Mouse (Mus musculus): Measurements from ENCODE around the gene Necap1.

The Necap1 gene

DNA sequence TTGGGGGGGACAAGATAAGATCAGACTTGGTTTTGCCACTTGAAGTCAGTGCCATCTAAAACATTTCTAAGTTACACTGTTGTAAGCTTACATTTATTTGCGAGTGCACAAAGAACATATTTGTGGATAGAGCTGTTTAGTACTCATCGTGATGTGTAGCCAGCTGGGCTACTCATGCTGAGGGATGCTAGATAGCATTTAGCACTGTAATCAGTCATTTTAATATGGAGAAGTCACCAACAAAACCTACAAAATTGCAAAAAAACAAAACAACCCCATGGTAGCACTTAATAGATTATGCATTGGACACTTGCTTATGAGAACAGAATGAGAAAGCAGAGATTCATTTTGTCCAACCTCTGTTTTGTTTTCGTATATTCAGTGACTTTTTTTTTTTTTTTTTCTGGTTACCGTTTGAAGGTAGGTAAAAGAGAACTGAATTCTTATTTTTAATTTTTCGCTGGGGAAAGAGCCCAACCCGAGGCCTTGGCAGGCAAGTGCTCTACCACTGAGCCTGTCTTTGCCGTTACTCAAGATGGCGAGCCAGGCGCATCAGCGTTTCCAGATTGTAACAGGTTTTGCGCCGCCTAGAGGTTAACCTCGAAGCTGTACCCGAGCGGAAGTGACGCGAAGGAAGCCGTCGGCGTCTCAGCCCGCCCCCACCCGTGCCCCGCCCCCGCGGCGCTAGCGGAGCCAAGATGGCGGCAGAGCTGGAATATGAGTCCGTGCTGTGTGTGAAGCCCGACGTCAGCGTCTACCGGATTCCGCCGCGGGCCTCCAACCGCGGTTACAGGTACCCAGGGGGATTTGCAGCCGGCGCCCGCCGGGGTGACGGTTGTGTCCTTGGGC lies at the start of gene Necap1:
Gene Necap1, plus strand, starts transcription at position 604 of the 849 bp plus-strand sequence.
- peak; percentile 96 for DNase-seq

GRCm38 (mm10) chr6:122825166-122825565 lies 49.1 kb upstream of the Necap1 start:
- DNase-seq = no peak

DNA sequence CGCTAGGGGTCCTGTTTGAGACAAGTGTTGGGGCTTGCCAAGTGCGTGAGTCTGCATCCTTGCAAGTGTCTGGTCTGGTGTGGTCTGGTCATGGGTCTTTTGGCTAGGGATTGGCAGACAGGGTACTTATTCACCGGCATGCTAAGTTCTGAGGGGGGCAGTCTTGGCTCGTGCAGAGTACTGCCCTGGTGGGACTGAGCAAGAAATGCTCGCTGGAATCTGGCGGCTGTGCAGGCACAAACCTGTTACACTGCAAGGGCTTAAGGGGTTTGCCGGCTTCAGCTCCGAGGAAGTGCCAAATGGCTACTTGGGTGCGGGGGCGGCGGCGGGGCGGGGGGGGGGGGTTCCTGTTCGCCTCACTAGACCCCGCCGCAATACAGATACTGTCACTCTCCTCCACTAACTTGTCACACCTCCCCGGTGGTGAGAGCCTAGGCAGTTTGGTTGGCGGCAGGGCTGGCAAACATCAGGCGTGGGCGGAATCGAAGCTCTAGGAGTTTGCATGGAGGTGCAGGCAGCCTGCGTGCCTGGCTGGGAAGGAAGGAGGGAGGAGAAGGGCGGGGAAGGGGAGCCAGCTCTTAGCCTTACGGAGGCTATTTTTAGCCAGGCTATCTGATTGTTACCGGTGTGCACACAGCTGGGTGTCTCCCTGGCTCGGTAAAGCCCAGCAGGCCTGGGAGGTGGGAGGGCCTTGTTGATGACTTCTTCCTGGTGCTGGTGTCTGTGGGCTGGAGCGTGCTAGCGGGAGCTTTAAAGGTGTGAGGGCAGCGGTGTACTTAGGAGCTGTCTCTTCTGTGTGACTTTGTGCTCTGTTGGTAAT lies 48.1 kb upstream of the Necap1 start:
- DNase-seq = peak; percentile 77

DNA sequence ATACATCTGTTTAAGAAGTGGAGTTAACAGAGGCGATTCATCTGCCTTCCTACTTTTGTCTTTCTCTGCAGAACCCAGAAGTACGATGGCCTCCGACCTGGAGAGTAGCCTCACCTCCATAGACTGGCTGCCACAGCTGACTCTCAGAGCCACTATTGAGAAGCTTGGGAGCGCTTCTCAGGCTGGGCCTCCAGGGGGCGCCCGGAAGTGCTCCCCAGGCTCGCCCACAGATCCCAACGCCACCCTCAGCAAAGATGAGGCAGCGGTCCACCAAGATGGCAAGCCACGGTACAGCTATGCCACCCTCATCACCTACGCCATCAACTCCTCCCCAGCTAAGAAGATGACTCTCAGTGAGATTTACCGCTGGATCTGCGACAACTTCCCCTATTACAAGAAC lies 46.2 kb upstream of the Necap1 start:
- no peak for DNase-seq

- no peak for DNase-seq
Observed at GRCm38 (mm10) chr6:122832880-122833279, 41.4 kb upstream of the Necap1 start.

GRCm38 (mm10) chr6:122834365-122834764 lies 39.9 kb upstream of the Necap1 start:
- no peak for DNase-seq

GRCm38 (mm10) chr6:122836974-122837373 lies 37.3 kb upstream of the Necap1 start:
- DNase-seq = no peak

DNA sequence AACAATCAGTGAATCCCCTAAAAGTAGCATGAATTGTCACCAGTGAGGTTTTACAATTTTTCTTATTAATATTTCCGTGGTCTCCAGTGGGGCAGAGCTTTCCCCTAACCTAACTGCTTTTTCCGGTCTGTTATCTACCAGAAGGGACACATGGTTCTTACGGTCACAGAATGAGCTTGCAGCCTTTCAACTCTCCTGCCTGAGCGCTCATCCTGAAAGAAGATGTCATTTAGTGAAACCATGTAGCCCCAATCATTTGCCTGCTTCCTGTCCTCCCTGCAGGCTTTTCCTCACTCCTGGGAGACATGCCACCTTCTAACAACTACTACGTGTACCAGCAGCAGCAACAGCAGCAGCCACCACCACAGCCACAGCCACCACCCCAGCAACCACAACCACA lies 36.7 kb upstream of the Necap1 start:
- DNase-seq = no peak

GRCm38 (mm10) chr6:122843759-122844158 lies 30.5 kb upstream of the Necap1 start:
- no peak for DNase-seq

GRCm38 (mm10) chr6:122852696-122853095 lies 21.6 kb upstream of the Necap1 start:
- no peak for DNase-seq

DNA sequence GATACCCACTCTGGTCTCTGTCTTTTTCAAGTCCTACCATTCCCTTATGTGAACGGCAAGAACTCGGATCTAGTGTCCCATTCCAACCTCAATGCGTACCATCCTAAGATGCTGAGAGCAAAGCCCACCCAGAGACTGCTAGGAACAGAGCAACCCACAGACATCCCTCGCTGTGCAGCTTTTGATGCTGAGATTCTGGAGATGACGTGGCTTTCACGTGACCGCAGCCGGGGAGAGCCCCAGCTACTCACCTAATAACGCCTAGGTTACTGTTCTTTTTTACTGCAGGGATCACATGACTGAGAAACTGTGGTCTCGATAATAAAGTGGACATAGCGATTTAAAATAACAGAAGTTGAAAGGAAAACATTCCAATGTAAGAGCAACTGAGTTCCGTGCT lies 19.7 kb upstream of the Necap1 start:
- DNase-seq = no peak

- no peak for DNase-seq
Observed at GRCm38 (mm10) chr6:122855955-122856354, 18.3 kb upstream of the Necap1 start, which contains the start of gene C3ar1. TSS of gene C3ar1 (minus strand) at chr6:122856161.

- DNase-seq = no peak
Observed at GRCm38 (mm10) chr6:122862434-122862833, 11.8 kb upstream of the Necap1 start.

DNA sequence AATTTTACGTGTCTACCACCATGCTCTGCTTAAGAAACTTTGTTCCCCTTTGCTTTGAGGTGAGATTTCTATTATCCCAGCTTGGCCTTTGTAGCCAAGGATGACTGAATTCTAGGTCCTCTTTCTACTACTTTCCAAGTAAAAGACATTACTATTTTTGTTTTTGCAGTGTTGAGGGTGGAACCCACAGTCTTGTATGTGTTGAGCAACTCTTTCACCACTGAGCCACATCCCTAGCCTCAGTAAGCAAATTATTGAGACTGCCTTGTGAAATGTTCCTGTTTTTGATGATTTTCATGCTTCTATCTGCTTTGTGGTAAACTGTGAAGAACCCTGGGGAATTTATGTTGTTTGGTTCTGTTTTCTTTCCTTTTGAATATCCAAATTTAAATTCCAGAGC lies 11.4 kb upstream of the Necap1 start:
- DNase-seq = no peak

DNA sequence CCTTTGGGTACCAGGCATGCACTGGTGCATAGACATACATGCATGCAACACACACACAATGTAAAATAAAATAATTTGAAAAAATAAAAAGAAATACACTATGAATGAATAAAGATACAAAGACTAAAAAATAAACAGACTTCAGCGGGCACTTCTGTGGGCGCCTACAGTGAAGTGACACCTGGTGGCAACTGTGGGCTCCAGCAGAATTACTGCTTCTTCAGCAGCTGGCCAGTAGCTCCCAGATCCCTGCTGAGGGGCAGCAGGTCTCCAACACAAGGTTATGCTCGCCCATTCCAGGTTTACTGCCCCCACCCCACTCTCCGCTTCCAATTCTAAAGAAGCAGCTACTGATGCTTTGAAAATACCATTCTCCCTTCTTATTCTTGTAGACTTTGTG lies 6.4 kb upstream of the Necap1 start:
- DNase-seq = no peak

- DNase-seq = no peak
Observed at GRCm38 (mm10) chr6:122869846-122870245, 4.4 kb upstream of the Necap1 start.

DNA sequence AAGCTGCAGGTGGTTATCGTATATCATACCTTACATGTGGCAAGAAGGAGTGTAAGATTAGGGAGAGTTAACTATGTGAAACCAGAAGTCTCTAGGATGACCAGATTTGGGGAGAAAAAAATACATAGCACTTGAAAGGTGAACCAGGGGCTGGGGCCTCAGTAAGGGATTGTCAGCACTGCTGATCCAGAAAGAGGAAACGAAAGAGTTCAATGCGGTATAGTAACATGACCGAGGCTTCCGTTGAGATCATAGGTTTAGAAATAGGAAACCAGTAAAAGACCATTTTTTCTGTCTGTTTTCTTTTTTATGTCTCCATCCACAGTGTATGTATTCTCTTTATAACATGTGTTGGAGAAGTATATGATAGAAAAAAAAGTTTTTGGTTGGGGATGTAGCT lies 1.5 kb upstream of the Necap1 start:
- no peak for DNase-seq

DNA sequence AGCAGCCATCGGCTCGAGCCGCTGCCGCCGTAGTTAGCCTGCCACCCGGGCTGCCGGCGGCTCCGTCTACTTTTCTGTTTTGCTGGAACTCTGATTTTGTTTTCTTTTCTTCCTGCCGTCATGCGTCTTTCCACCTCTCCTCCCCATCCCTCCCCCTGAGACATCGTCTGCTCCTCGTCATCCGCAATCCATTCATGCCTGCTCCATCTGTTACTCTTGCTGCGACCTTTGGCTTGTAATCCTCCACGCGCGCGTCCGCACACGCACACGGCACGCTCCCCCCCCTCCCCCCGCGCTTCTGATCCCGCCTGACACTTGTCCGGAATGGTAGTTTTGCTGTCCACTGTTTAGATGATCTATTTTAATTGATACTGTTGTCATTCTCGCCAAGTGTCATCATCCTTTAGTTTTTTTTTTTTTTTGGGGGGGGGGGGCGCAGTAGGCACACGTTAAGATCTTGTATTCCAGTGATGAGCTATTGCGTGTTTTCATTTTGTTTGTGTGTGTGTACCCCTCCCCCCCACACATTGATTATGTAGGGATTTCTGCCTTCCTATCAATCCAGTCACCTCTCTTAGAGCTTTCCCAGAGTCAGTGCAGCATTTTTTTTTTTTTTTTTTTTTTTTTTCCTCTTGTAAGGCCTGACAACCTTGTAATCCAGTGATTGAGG lies 581 bp downstream of the Necap1 start:
- DNase-seq = no peak

- DNase-seq = no peak
Observed at GRCm38 (mm10) chr6:122879141-122879735, 5.0 kb downstream of the Necap1 start.

DNA sequence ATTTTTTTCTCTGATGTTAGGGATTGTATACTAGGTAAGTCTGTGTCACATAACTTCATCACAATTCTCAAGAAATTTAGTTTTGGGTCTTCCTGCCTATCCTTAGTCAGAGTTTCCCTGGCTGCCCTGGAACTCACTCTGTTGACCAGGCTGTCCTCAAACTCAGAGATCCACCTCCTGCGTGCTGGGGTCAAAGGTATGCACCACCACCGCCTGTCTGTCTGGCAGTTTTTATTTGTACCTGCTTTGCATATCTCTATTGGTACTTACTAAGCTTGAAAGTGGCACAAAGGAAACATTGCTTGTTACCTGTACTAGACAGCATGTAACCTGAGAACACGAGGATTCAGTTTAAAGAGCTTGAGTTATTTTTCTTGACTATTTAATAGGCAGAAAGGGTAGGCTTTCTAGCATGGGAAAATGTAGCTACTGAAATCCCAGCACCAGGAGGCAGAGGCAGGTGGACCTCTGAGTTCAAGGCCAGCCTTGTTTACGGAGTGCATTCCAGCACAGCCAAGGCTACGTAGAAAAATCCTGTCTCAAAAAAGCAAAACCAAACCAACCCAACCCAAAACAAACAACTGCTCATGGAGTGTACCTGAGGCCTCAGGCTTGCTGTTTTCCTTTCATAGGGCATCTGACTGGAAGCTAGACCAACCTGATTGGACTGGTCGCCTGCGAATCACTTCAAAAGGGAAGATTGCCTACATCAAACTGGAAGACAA lies 5.7 kb downstream of the Necap1 start:
- peak; percentile 28 for DNase-seq

DNA sequence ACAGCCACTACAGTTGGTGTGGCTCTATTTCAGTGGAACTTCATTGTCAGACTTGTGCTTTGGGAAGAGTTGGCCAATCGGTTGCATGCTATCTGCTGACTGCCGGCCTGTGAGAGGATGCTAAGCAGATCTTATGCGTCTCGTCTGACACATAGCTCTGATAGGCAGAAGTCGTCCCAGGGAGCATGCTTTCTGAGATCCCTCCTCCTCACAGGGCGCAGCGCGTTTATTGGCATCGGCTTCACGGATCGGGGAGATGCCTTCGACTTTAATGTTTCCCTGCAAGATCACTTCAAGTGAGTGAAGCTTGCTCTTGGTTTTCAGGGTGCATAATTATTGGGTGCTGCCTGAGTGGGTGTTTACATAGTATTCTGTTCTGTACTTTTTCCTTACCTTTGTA lies 7.0 kb downstream of the Necap1 start:
- DNase-seq = no peak

- no peak for DNase-seq
Observed at GRCm38 (mm10) chr6:122883603-122884002, 9.3 kb downstream of the Necap1 start.

Measured in kidney, adult 11 months (tissue).